Mouse (Mus musculus): Measurements from ENCODE around the gene Klc3. TPM values are rescaled to one million over a fixed set of nuclear protein-coding genes. Genes with fewer than 3 reads are reported as not detected.

Gene Klc3
- polyA plus RNA-seq, 1 experiment from 2014 or later: 17.5 TPM

- no peak overlapping the region for H3K9ac ChIP-seq (ENCODE audit: low read length)
Measured at GRCm38 (mm10) chr7:19416590-19416989, 12.7 kb upstream of the Klc3 start.

GRCm38 (mm10) chr7:19413525-19413924, 9.6 kb upstream of the Klc3 start:
- no peak for ATAC-seq (ENCODE audit: low read depth)
- peaks cover 2% of the 10 kb centered on the region; the same call in 1 of the 2 replicates for H3K27me3 ChIP-seq (ENCODE audit: control insufficient read depth, insufficient read depth, low read depth, low read length)
- H3K4me2 ChIP-seq (ENCODE audit: low read depth, low read length): no peak overlapping the region
- H3K27ac ChIP-seq (ENCODE audit: low read length): no peak overlapping the region
- H3K9me3 ChIP-seq (ENCODE audit: control insufficient read depth, low read length): 0 out of 2 replicates have a peak, but pooled peaks cover 3% of the 10 kb centered on the region
- no peaks in the 10 kb centered on the region for H3K36me3 ChIP-seq (ENCODE audit: control insufficient read depth, insufficient read depth, low read length)
- H3K4me1 ChIP-seq (replicated peaks; ENCODE audit: control insufficient read depth, insufficient read depth, low read length): no peaks in the 10 kb centered on the region
- no peak overlapping the region for H3K9ac ChIP-seq (ENCODE audit: low read length)
- H3K4me3 ChIP-seq (ENCODE audit: low read length): no peak overlapping the region
- 86% methylated on average over 3 of the region's 3 CpGs for WGBS

More at GRCm38 (mm10) chr7:19416590-19416989, 12.7 kb upstream of the Klc3 start:
- Histone ChIP-seq H3K27ac (ENCODE audit: low read length) (no peak overlapping the region), H3K4me2 (ENCODE audit: low read depth, low read length) (no peak overlapping the region), H3K36me3 (ENCODE audit: control insufficient read depth, insufficient read depth, low read length) (no peaks in the 10 kb centered on the region), H3K4me1 (replicated peaks; ENCODE audit: control insufficient read depth, insufficient read depth, low read length) (no peaks in the 10 kb centered on the region; the same call in 1 of the 2 replicates), H3K27me3 (ENCODE audit: control insufficient read depth, insufficient read depth, low read depth, low read length) (peaks cover 12% of the 10 kb centered on the region), H3K4me3 (ENCODE audit: low read length) (no peak overlapping the region), H3K9me3 (ENCODE audit: control insufficient read depth, low read length) (0 out of 2 replicates have a peak, but pooled peaks cover 3% of the 10 kb centered on the region)
- WGBS: 38% methylated on average over 15 of the region's 15 CpGs
- ATAC-seq (ENCODE audit: low read depth): no peak

GRCm38 (mm10) chr7:19411783-19412182, 7.9 kb upstream of the Klc3 start:
- 0 out of 2 replicates have a peak, but pooled peaks cover 3% of the 10 kb centered on the region for H3K9me3 ChIP-seq (ENCODE audit: control insufficient read depth, low read length)
- no peaks in the 10 kb centered on the region for H3K4me1 ChIP-seq (replicated peaks; ENCODE audit: control insufficient read depth, insufficient read depth, low read length)
- H3K36me3 ChIP-seq (ENCODE audit: control insufficient read depth, insufficient read depth, low read length): no peaks in the 10 kb centered on the region
- H3K27ac ChIP-seq (ENCODE audit: low read length): no peak overlapping the region
- no peak overlapping the region for H3K4me2 ChIP-seq (ENCODE audit: low read depth, low read length)
- H3K27me3 ChIP-seq (ENCODE audit: control insufficient read depth, insufficient read depth, low read depth, low read length): no peaks in the 10 kb centered on the region
- no peak for ATAC-seq (ENCODE audit: low read depth)
- no peak overlapping the region for H3K9ac ChIP-seq (ENCODE audit: low read length)
- WGBS: 66% methylated on average over 5 of the region's 5 CpGs
- H3K4me3 ChIP-seq (ENCODE audit: low read length): no peak overlapping the region

DNA sequence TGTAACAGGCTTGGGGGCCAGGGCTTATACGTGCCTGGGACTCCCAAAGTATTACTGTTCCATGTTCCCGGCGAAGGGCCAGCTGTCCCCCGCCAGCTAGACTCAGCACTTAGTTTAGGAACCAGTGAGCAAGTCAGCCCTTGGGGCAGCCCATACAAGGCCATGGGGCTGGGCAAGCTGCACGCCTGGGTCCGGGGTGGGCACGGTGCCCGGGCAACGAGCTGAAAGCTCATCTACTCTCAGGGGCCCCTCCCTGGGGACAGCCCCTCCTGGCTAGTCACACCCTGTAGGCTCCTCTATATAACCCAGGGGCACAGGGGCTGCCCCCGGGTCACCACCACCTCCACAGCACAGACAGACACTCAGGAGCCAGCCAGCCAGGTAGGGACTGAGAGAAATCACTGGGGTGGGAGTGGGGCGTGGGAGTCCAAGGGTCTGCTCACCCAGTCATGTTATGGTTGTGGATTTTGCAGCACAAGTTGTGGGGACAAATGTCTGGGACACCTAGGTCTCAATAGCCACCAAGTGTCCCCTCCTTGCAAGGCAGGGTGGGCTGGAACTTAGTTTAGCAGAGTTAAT, 7.0 kb upstream of the Klc3 start:
- no peaks in the 10 kb centered on the region for H3K27me3 ChIP-seq (ENCODE audit: control insufficient read depth, insufficient read depth, low read depth, low read length)
- no peak overlapping the region for H3K9ac ChIP-seq (ENCODE audit: low read length)
- no peaks in the 10 kb centered on the region for H3K36me3 ChIP-seq (ENCODE audit: control insufficient read depth, insufficient read depth, low read length)
- no peak overlapping the region for H3K27ac ChIP-seq (ENCODE audit: low read length)
- H3K4me1 ChIP-seq (replicated peaks; ENCODE audit: control insufficient read depth, insufficient read depth, low read length): no peaks in the 10 kb centered on the region
- peak; percentile 23; the same call in 1 of the 2 replicates for ATAC-seq (ENCODE audit: low read depth)
- no peak overlapping the region for H3K4me2 ChIP-seq (ENCODE audit: low read depth, low read length)
- 65% methylated on average over 11 of the region's 11 CpGs for WGBS
- no peak overlapping the region for H3K4me3 ChIP-seq (ENCODE audit: low read length)
- 0 out of 2 replicates have a peak, but pooled peaks cover 3% of the 10 kb centered on the region for H3K9me3 ChIP-seq (ENCODE audit: control insufficient read depth, low read length)

GRCm38 (mm10) chr7:19409753-19410152, 5.8 kb upstream of the Klc3 start:
- Histone ChIP-seq H3K4me1 (replicated peaks; ENCODE audit: control insufficient read depth, insufficient read depth, low read length) (no peaks in the 10 kb centered on the region), H3K9ac (ENCODE audit: low read length) (no peak overlapping the region), H3K9me3 (ENCODE audit: control insufficient read depth, low read length) (0 out of 2 replicates have a peak, but pooled peaks cover 3% of the 10 kb centered on the region), H3K27me3 (ENCODE audit: control insufficient read depth, insufficient read depth, low read depth, low read length) (peaks cover 7% of the 10 kb centered on the region), H3K4me3 (ENCODE audit: low read length) (no peak overlapping the region), H3K4me2 (ENCODE audit: low read depth, low read length) (no peak overlapping the region), H3K27ac (ENCODE audit: low read length) (no peak overlapping the region), H3K36me3 (ENCODE audit: control insufficient read depth, insufficient read depth, low read length) (no peaks in the 10 kb centered on the region)
- no peak for ATAC-seq (ENCODE audit: low read depth)
- 45% methylated on average over 6 of the region's 6 CpGs for WGBS

GRCm38 (mm10) chr7:19405417-19405816, 1.5 kb upstream of the Klc3 start:
- no peak overlapping the region for H3K9ac ChIP-seq (ENCODE audit: low read length)
- peak overlapping the region; percentile 43; the same call in 1 of the 2 replicates for H3K4me2 ChIP-seq (ENCODE audit: low read depth, low read length)
- H3K27me3 ChIP-seq (ENCODE audit: control insufficient read depth, insufficient read depth, low read depth, low read length): peaks cover 30% of the 10 kb centered on the region

GRCm38 (mm10) chr7:19404476-19404875, 572 bp upstream of the Klc3 start, which contains the start of gene Ckm:
Ckm (plus strand) TSS chr7:19404776.
- Histone ChIP-seq H3K27ac (ENCODE audit: low read length) (no peak within 1 kb of the TSS), H3K9me3 (ENCODE audit: control insufficient read depth, low read length) (no peaks in the 10 kb centered on the region), H3K27me3 (ENCODE audit: control insufficient read depth, insufficient read depth, low read depth, low read length) (peaks cover 30% of the 10 kb centered on the region), H3K9ac (ENCODE audit: low read length) (peak within 1 kb of the TSS; percentile 69), H3K4me3 (ENCODE audit: low read length) (peak within 1 kb of the TSS; percentile 70), H3K36me3 (ENCODE audit: control insufficient read depth, insufficient read depth, low read length) (no peaks in the 10 kb centered on the region), H3K4me1 (replicated peaks; ENCODE audit: control insufficient read depth, insufficient read depth, low read length) (peaks cover 3% of the 10 kb centered on the region), H3K4me2 (ENCODE audit: low read depth, low read length) (peak within 1 kb of the TSS; percentile 95)
- ATAC-seq (ENCODE audit: low read depth): no peak
- WGBS: 41% methylated on average over 7 of the region's 7 CpGs

More at GRCm38 (mm10) chr7:19405417-19405816, 1.5 kb upstream of the Klc3 start:
- no peaks in the 10 kb centered on the region for H3K9me3 ChIP-seq (ENCODE audit: control insufficient read depth, low read length)
- peak; percentile 61 for ATAC-seq (ENCODE audit: low read depth)
- H3K4me1 ChIP-seq (replicated peaks; ENCODE audit: control insufficient read depth, insufficient read depth, low read length): no peaks in the 10 kb centered on the region; the same call in 1 of the 2 replicates
- WGBS: 2% methylated on average over 19 of the region's 19 CpGs
- no peak overlapping the region for H3K27ac ChIP-seq (ENCODE audit: low read length)
- no peaks in the 10 kb centered on the region for H3K36me3 ChIP-seq (ENCODE audit: control insufficient read depth, insufficient read depth, low read length)
- 0 out of 2 replicates have a peak overlapping the region, but pooled peaks have one; percentile 14 for H3K4me3 ChIP-seq (ENCODE audit: low read length)

GRCm38 (mm10) chr7:19402535-19403112, 1.3 kb downstream of the Klc3 start:
- no peak overlapping the region for H3K4me2 ChIP-seq (ENCODE audit: low read depth, low read length)
- no peak overlapping the region for H3K27ac ChIP-seq (ENCODE audit: low read length)
- no peak for ATAC-seq (ENCODE audit: low read depth)
- H3K4me1 ChIP-seq (replicated peaks; ENCODE audit: control insufficient read depth, insufficient read depth, low read length): peaks cover 3% of the 10 kb centered on the region
- H3K27me3 ChIP-seq (ENCODE audit: control insufficient read depth, insufficient read depth, low read depth, low read length): peaks cover 30% of the 10 kb centered on the region
- 75% methylated on average over 9 of the region's 9 CpGs for WGBS
- H3K9ac ChIP-seq (ENCODE audit: low read length): no peak overlapping the region
- no peaks in the 10 kb centered on the region for H3K36me3 ChIP-seq (ENCODE audit: control insufficient read depth, insufficient read depth, low read length)
- no peaks in the 10 kb centered on the region for H3K9me3 ChIP-seq (ENCODE audit: control insufficient read depth, low read length)
- H3K4me3 ChIP-seq (ENCODE audit: low read length): no peak overlapping the region

DNA sequence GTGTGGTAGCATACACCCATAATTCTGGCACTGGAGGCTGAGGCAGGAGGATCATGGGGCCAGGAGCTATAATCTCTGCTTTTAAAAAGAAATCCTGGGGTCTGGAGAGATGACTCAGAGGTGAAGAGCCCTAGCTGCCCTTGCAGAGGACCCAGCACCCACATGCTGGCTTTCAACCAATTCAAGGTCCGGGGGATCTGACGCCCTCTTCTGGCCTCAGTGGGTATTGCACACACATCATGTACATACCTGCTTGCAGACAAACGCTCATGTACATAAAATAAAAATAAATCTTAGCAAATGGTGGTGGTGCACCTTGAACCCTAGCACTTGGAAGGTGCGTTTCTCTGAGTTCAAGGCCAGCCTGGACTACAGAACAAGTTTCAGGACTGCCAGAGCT, 3.0 kb downstream of the Klc3 start:
- H3K4me2 ChIP-seq (ENCODE audit: low read depth, low read length): no peak overlapping the region
- no peaks in the 10 kb centered on the region for H3K36me3 ChIP-seq (ENCODE audit: control insufficient read depth, insufficient read depth, low read length)
- WGBS: 77% methylated on average over 4 of the region's 4 CpGs
- no peak for ATAC-seq (ENCODE audit: low read depth)
- peaks cover 30% of the 10 kb centered on the region for H3K27me3 ChIP-seq (ENCODE audit: control insufficient read depth, insufficient read depth, low read depth, low read length)
- H3K9me3 ChIP-seq (ENCODE audit: control insufficient read depth, low read length): no peaks in the 10 kb centered on the region
- no peak overlapping the region for H3K9ac ChIP-seq (ENCODE audit: low read length)
- peaks cover 3% of the 10 kb centered on the region for H3K4me1 ChIP-seq (replicated peaks; ENCODE audit: control insufficient read depth, insufficient read depth, low read length)
- H3K27ac ChIP-seq (ENCODE audit: low read length): no peak overlapping the region
- H3K4me3 ChIP-seq (ENCODE audit: low read length): no peak overlapping the region
